Mouse (Mus musculus) forebrain, embryonic 14.5 days (tissue): Measurements from ENCODE around the gene Mrpl16. TPM values are rescaled to one million over a fixed set of nuclear protein-coding genes. Genes with fewer than 3 reads are reported as not detected.

Experiments used
- ATAC-seq: fragments of 200-750 bp; cut with Nextera tagmentation; 2 replicates; pipeline ENCODE4 v1.8.0; 2017; ENCODE audit warnings: mild to moderate bottlenecking, moderate library complexity
- DNase-seq: peaks from one replicate; pipeline ENCODE4 v3.0.0-alpha.2; 2015; ENCODE audit warnings: low spot score
- H3K27ac ChIP-seq: fragments of 300-500 bp; sonication (generic); 2 replicates; pipeline ENCODE4 v1.5.1; 2014; ENCODE audit warnings: low read depth, mild to moderate bottlenecking, control low read depth, low read length, moderate library complexity
- H3K27me3 ChIP-seq: fragments of 300-500 bp; sonication (generic); replicated peaks from 2 replicates; pipeline ENCODE4 v1.6.1; 2014; ENCODE audit warnings: low read length, control low read depth, mixed read lengths; ENCODE audit not compliant: control insufficient read depth, insufficient read depth
- H3K36me3 ChIP-seq: fragments of 300-500 bp; sonication (generic); 2 replicates; pipeline ENCODE4 v1.6.1; 2014; ENCODE audit warnings: low read length, control low read depth; ENCODE audit not compliant: control insufficient read depth, insufficient read depth
- H3K4me1 ChIP-seq: fragments of 300-500 bp; sonication (generic); 2 replicates; pipeline ENCODE4 v1.6.1; 2014; ENCODE audit warnings: antibody characterized with exemption, low read length, control low read depth; ENCODE audit not compliant: control insufficient read depth, insufficient read depth
- H3K4me2 ChIP-seq: fragments of 300-500 bp; sonication (generic); 2 replicates; pipeline ENCODE4 v1.6.1; 2014; ENCODE audit warnings: mild to moderate bottlenecking, control low read depth, low read length
- H3K4me3 ChIP-seq: fragments of 300-500 bp; sonication (generic); 2 replicates; pipeline ENCODE4 v1.5.1; 2014; ENCODE audit warnings: low read depth, low read length, control low read depth
- H3K9ac ChIP-seq: fragments of 300-500 bp; sonication (generic); 2 replicates; pipeline ENCODE4 v1.6.1; 2014; ENCODE audit warnings: mild to moderate bottlenecking, low read length, control low read depth, moderate library complexity
- H3K9me3 ChIP-seq: fragments of 300-500 bp; sonication (generic); replicated peaks from 2 replicates; pipeline ENCODE4 v1.6.1; 2016; ENCODE audit warnings: low read length, control low read depth, mixed read lengths; ENCODE audit not compliant: control insufficient read depth
- WGBS: fragments of 180-500 bp; shearing (Covaris S2); extraction: QIAGEN DNeasy Blood & Tissue Kit; methylation state at CpG from one replicate; pipeline ENCODE4 v1.1.7; 2014; 5-methylcytosine and 5-hydroxymethylcytosine counted together
- polyA plus RNA-seq: library from polyadenylated mRNA; unstranded; fragments of >200 nt; fragmentation: Nextera tagmentation; extraction: Ambion mirVana; gene quantifications from 2 replicates; pipeline ENCODE4 v1.2.1, GENCODE M21; 2014

Mrpl16 gene
- polyA plus RNA-seq, 1 experiment from 2014 or later: 52.0 TPM

DNA sequence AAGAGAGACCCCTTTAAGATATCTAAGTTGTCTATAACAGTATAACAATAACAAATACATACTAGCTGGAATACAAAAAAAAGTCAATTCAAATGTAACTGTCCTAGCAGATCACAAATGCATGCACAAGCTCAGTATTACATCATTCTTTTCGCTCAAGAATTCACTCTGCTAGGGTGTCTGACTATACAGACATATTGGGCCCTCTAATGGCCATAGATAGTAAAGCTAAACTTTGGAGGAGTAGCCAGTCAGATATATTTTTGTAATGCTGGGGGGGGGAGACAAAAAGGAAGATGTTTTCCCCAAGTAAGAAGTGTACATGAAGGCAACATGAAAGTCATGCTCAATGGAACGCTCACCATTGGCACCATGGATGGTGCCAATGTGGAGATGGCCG is 5.1 kb upstream of the Mrpl16 start:
- H3K9me3 ChIP-seq: no peaks in the 10 kb centered on the region
- H3K4me1 ChIP-seq: peaks cover 3% of the 10 kb centered on the region; the same call in 1 of the 2 replicates
- no peak overlapping the region for H3K27ac ChIP-seq
- DNase-seq: no peak
- H3K9ac ChIP-seq: no peak overlapping the region
- H3K36me3 ChIP-seq: no peaks in the 10 kb centered on the region
- no peak for ATAC-seq
- 84% methylated on average over 3 of the region's 3 CpGs for WGBS
- no peaks in the 10 kb centered on the region for H3K27me3 ChIP-seq
- H3K4me3 ChIP-seq: no peak overlapping the region
- no peak overlapping the region for H3K4me2 ChIP-seq

DNA sequence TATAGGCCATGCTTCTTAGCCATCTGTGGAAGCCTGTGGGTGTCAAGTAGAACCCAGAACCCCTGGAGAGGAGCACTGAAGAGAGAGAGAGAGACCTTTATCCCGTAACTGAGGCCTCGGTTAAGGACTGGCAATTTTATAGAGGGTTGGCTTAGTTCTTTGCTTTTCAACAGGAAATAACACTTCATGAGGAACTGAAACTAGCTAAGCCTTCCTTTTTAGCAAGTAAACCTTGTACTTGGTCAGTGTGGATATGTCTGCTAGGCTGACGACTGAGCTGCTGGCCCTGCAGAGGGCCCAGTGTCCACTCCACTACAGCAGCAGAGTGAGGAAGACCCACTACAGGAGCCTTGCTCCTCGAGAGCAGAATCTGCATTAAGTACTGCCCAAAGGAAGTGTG is 3.8 kb upstream of the Mrpl16 start:
- H3K4me3 ChIP-seq: no peak overlapping the region
- no peaks in the 10 kb centered on the region for H3K36me3 ChIP-seq
- H3K27ac ChIP-seq: no peak overlapping the region
- ATAC-seq (no peak), DNase-seq (no peak)
- H3K9me3 ChIP-seq: no peaks in the 10 kb centered on the region
- peaks cover 8% of the 10 kb centered on the region for H3K4me1 ChIP-seq
- no peaks in the 10 kb centered on the region for H3K27me3 ChIP-seq
- 78% methylated on average over 4 of the region's 4 CpGs for WGBS
- no peak overlapping the region for H3K4me2 ChIP-seq
- H3K9ac ChIP-seq: no peak overlapping the region

DNA sequence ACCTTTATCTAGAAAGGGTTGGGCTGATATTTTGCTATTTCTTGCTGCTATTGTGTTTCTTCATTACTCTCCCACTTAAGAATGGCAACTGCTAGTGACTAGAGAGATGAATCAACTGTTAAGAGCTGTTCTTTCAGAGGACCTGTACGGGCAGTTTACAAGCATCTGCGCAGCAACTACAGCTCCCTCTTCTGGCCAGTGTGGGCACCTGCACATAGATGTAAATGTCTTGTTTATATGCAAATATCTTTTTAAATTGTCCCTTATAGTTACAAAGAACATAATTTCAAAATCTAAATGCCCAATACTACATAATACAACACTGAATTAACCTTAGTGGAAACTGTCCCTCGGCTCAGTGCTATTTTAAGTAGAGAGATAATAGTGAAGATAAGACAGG is 2.0 kb upstream of the Mrpl16 start:
- Histone ChIP-seq H3K4me3 (no peak overlapping the region), H3K36me3 (0 out of 2 replicates have a peak, but pooled peaks cover 11% of the 10 kb centered on the region), H3K27me3 (no peaks in the 10 kb centered on the region), H3K9ac (no peak overlapping the region), H3K27ac (no peak overlapping the region), H3K9me3 (no peaks in the 10 kb centered on the region), H3K4me1 (peaks cover 8% of the 10 kb centered on the region), H3K4me2 (no peak overlapping the region)
- DNase-seq (peak; percentile 60), ATAC-seq (no peak)
- WGBS: 17% methylated on average over 3 of the region's 3 CpGs

DNA sequence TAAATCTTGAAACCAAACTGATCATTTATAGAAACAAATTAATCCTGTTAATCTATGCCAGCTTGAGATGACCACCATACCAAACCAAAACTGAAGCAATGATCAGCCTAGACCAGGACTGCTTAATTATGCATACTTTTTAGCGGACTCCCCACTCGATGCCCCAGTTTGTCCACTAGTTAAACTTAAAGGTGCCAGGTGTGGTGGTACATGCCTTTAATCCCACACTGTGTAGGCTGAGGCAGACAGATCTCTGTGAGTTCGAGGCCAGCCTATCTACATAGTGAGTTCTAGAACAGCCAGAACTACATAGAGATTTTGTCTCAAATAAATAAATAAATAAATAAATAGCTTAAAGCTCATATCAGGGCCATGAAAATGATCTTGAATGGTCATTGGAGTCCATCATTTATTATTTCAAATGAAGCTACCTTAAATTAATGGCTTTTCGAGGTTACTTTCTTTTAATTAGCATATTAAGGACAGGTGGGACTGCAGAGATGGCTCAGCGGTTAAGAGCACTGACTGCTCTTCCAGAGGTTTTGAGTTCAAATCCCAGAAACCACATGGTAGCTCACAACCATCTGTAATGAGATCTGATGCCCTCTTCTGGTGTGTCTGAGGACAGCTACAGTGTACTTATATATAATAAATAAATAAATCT is 802 bp upstream of the Mrpl16 start:
- peaks cover 8% of the 10 kb centered on the region for H3K4me1 ChIP-seq
- peak overlapping the region; percentile 73 for H3K4me2 ChIP-seq
- H3K9me3 ChIP-seq: no peaks in the 10 kb centered on the region
- no peak overlapping the region for H3K4me3 ChIP-seq
- H3K9ac ChIP-seq: no peak overlapping the region
- H3K27me3 ChIP-seq: no peaks in the 10 kb centered on the region
- DNase-seq: no peak
- ATAC-seq: peak; percentile 16; the same call in 1 of the 2 replicates
- H3K27ac ChIP-seq: no peak overlapping the region
- peaks cover 23% of the 10 kb centered on the region for H3K36me3 ChIP-seq
- WGBS: 90% methylated on average over 5 of the region's 5 CpGs

DNA sequence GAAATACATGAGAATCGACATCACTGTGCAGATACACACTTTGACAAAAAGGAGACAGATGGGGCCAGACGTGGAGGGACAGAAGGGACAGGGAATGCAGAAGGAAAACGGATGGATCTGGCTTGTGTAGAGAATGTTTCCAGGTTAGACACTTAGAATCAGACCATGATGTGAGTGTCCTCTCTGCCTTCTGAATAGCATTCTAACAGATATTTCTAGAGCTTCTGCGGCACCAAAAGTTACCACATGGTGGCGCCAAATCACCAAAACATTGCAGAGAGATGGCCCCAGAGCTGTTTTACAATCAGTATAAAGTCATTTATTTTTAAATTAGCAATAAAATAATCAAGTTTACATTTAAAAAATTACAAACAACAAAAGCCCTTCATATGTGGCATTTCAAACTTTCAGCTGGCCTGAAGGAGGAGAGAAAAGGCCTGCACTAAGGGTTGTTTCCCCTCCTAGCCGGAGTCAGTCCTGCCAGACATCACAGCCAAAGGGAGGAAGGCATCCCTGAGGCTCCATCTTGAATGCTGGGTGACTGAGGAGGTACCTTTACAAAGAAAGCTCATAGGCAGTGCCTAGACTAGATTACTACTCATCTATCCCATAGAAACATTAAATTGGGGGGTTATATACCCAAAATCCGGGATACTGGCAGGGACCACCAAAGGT is 7.1 kb downstream of the Mrpl16 start:
- H3K4me1 ChIP-seq: no peaks in the 10 kb centered on the region
- no peak overlapping the region for H3K4me2 ChIP-seq
- no peak overlapping the region for H3K9ac ChIP-seq
- no peaks in the 10 kb centered on the region for H3K9me3 ChIP-seq
- no peaks in the 10 kb centered on the region for H3K27me3 ChIP-seq
- peaks cover 27% of the 10 kb centered on the region for H3K36me3 ChIP-seq
- peak; percentile 61 for DNase-seq
- peak; percentile 72 for ATAC-seq
- H3K27ac ChIP-seq: no peak overlapping the region
- no peak overlapping the region for H3K4me3 ChIP-seq
- 63% methylated on average over 7 of the region's 7 CpGs for WGBS

DNA sequence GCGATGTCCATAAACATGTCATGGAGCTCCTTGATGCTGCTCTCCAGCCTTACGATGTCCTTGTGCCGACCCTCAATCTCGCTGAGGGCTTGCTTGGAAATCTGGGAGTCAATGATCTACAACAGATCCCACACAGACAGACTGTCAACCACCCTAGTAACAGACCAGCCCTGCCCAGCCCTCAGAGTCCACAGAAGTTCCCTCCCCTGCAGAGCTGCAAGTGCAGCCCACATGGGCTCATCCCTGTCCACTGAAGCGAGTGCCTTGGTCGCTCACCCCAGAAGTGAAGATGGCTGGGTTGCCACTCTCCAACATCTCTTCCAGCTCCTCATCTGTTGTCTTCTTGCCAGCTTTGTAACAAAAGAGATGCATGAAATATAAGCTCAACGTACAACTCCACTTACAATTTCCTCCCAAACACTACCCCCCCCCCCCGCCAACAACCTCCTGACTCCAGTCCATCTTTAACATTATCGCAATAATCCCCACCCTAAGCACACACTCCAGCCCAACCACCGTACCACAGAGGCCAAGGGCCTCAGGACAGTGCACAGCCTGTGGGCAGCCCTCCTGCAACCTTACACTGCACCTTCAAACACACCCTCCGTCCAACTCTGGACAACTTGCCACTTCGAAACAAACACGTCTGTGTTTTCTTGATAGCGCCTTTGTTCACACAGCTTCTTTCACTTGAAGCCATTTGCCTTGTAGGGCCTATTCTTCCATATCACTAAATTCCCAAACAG is 15.4 kb downstream of the Mrpl16 start:
- DNase-seq (no peak), ATAC-seq (no peak)
- WGBS: 92% methylated on average over 14 of the region's 14 CpGs
- no peak overlapping the region for H3K27ac ChIP-seq
- H3K4me2 ChIP-seq: no peak overlapping the region
- H3K9me3 ChIP-seq: no peaks in the 10 kb centered on the region
- no peaks in the 10 kb centered on the region for H3K36me3 ChIP-seq
- H3K4me1 ChIP-seq: no peaks in the 10 kb centered on the region
- H3K9ac ChIP-seq: no peak overlapping the region
- no peak overlapping the region for H3K4me3 ChIP-seq
- no peaks in the 10 kb centered on the region for H3K27me3 ChIP-seq

DNA sequence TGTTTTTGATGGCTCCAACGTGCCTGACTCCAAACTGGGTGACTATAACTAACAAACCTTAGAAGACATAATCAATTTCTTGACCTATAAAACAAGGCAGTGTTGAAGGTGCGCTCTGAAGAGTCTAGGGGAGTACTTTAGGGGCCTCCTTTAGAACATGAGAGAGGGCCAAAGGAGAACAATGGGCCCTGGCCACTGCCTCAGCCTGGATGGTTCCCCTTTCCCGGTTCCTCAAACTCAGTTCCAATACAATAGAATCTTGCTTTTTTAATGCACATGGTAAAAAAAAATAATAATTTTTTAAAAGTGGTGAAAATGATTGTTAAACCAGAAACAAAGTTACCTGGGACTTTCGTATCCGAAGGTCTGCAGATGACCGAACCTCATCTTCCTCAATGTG is 17.6 kb downstream of the Mrpl16 start:
- DNase-seq: no peak
- no peak for ATAC-seq
- H3K4me2 ChIP-seq: no peak overlapping the region
- H3K27me3 ChIP-seq: no peaks in the 10 kb centered on the region
- H3K9ac ChIP-seq: no peak overlapping the region
- WGBS: 94% methylated on average over 6 of the region's 6 CpGs
- no peak overlapping the region for H3K4me3 ChIP-seq
- no peaks in the 10 kb centered on the region for H3K9me3 ChIP-seq
- no peak overlapping the region for H3K27ac ChIP-seq
- no peaks in the 10 kb centered on the region for H3K36me3 ChIP-seq
- H3K4me1 ChIP-seq: no peaks in the 10 kb centered on the region

DNA sequence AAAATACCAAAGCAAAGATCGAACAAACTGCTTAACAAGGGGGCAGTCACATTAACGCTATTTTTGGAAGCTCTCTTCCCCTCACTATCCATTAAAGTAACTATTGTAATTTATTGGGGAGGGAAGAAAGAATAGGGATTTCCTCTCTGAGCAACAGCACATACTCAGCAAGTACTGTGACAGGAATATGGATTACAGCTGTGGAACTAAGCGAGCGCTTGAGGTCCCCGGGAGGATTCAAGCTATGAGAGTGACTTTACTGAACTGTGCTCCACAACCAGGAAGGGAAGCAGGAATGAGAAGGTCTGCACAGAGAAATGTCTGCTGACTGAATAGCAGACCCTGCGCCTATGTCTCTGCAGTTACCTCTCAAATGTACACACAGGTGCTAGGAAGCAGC is 18.7 kb downstream of the Mrpl16 start:
- Histone ChIP-seq H3K36me3 (no peaks in the 10 kb centered on the region), H3K4me2 (no peak overlapping the region), H3K27me3 (no peaks in the 10 kb centered on the region), H3K27ac (no peak overlapping the region), H3K9me3 (no peaks in the 10 kb centered on the region), H3K4me1 (no peaks in the 10 kb centered on the region), H3K9ac (no peak overlapping the region), H3K4me3 (no peak overlapping the region)
- 93% methylated on average over 6 of the region's 6 CpGs for WGBS
- DNase-seq: no peak
- ATAC-seq: no peak

DNA sequence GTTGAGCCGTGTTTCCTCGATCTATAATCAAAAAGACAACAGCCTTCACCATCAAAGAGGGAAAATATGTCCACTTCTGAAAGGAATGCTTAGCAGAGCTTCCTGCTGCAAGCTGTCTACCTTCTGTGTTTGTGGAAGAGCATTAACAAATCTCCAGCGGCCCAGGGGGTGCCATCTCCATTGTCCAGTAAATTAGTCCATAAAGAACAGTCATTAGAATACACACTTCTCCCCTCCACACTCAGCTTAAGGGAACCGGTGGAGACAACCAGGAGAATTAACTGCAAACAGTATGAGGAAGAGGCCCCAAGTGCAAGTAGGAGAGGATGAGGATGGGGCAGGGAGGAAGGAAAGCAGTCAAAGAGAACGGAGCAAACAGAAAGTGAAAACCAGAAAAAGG is 21.6 kb downstream of the Mrpl16 start:
- no peak overlapping the region for H3K27ac ChIP-seq
- H3K4me1 ChIP-seq: no peaks in the 10 kb centered on the region
- H3K9ac ChIP-seq: no peak overlapping the region
- H3K27me3 ChIP-seq: no peaks in the 10 kb centered on the region
- H3K4me2 ChIP-seq: no peak overlapping the region
- 64% methylated on average over 5 of the region's 5 CpGs for WGBS
- no peaks in the 10 kb centered on the region for H3K36me3 ChIP-seq
- DNase-seq: no peak
- no peak overlapping the region for H3K4me3 ChIP-seq
- no peaks in the 10 kb centered on the region for H3K9me3 ChIP-seq
- no peak for ATAC-seq
